Mouse (Mus musculus) MEL (cell line): ENCODE measurements around the gene Golga1. TPM values are rescaled to one million over a fixed set of nuclear protein-coding genes. Genes with fewer than 3 reads are reported as not detected.

Experiments
- DNase-seq: peaks from one replicate; pipeline ENCODE4 v3.0.0; 2011; ENCODE audit warnings: low read depth, low spot score
- H3K27ac ChIP-seq: 2 replicates; pipeline ENCODE4 v1.5.1; 2012; ENCODE audit warnings: low read depth, mild to moderate bottlenecking, control low read depth, low read length, moderate library complexity; ENCODE audit not compliant: control insufficient read depth
- H3K27me3 ChIP-seq, 2 experiments: fragments of 150-350 bp in 1 of 2; sonication (generic) in 1 of 2; 2 replicates each; pipeline ENCODE4 v1.6.1; 2012; ENCODE audit warnings: low read length in 2 of 2, mild to moderate bottlenecking in 2 of 2, improper control_type of control experiment in 1 of 2, moderate library complexity in 1 of 2; ENCODE audit not compliant: insufficient read depth in 2 of 2, control insufficient read depth in 1 of 2
- H3K36me3 ChIP-seq, 2 experiments: 2 replicates each; pipeline ENCODE4 v1.6.1; 2012 to 2014; ENCODE audit warnings: low read length in 2 of 2, improper control_type of control experiment in 1 of 2, inconsistent platforms in 1 of 2, mild to moderate bottlenecking in 1 of 2; ENCODE audit not compliant: insufficient read depth in 2 of 2, control insufficient read depth in 1 of 2
- H3K4me1 ChIP-seq, 2 experiments: fragments of 150-350 bp in 1 of 2; sonication (generic) in 1 of 2; 2 replicates each; pipeline ENCODE4 v1.6.1; 2012; ENCODE audit warnings: low read length in 2 of 2, improper control_type of control experiment in 1 of 2, mild to moderate bottlenecking in 1 of 2; ENCODE audit not compliant: insufficient read depth in 2 of 2, control insufficient read depth in 1 of 2
- H3K4me3 ChIP-seq, 2 experiments: fragments of 150-350 bp in 1 of 2; sonication (generic) in 1 of 2; 2 replicates each; pipeline ENCODE4 v1.5.1; 2012; ENCODE audit warnings: low read depth in 2 of 2, low read length in 2 of 2, mild to moderate bottlenecking in 2 of 2, moderate library complexity in 2 of 2, control low read depth in 1 of 2, improper control_type of control experiment in 1 of 2; ENCODE audit not compliant: control insufficient read depth in 1 of 2, insufficient read depth in 1 of 2
- H3K79me2 ChIP-seq: 2 replicates; pipeline ENCODE4 v1.6.1; 2012; ENCODE audit warnings: mild to moderate bottlenecking, low read length, moderate library complexity; ENCODE audit not compliant: control insufficient read depth, poor library complexity, insufficient read depth
- H3K9ac ChIP-seq: 2 replicates; pipeline ENCODE4 v1.6.1; 2012; ENCODE audit warnings: low read depth, mild to moderate bottlenecking, control low read depth, low read length, moderate library complexity; ENCODE audit not compliant: control insufficient read depth, poor library complexity, severe bottlenecking
- H3K9me3 ChIP-seq: fragments of 150-350 bp; sonication (generic); replicated peaks from 2 replicates; pipeline ENCODE4 v1.6.1; 2012; ENCODE audit warnings: mild to moderate bottlenecking, low read length, improper control_type of control experiment, moderate library complexity; ENCODE audit not compliant: insufficient read depth
- BHLHE40 ChIP-seq: IDR thresholded peaks from 2 replicates; pipeline ENCODE4 v1.6.1; 2012; ENCODE audit warnings: low read depth, mild to moderate bottlenecking, inconsistent platforms, low read length, improper control_type of control experiment, borderline replicate concordance
- CHD1 ChIP-seq: IDR thresholded peaks from 2 replicates; pipeline ENCODE4 v1.6.1; 2012; ENCODE audit warnings: low read depth, mild to moderate bottlenecking, inconsistent platforms, low read length, improper control_type of control experiment
- CTCF ChIP-seq, 3 experiments: IDR thresholded peaks in 2 of 3; conservative IDR thresholded peaks in 1 of 3; 2 replicates each; pipeline ENCODE4 v1.5.1; 2011 to 2012; ENCODE audit warnings: low read length in 3 of 3, low read depth in 2 of 3, mild to moderate bottlenecking in 2 of 3, improper control_type of control experiment in 1 of 3, inconsistent platforms in 1 of 3, mixed read lengths in 1 of 3, moderate library complexity in 1 of 3; ENCODE audit not compliant: control insufficient read depth in 1 of 3, insufficient read depth in 1 of 3, poor library complexity in 1 of 3, severe bottlenecking in 1 of 3
- E2F4 ChIP-seq: IDR thresholded peaks from 2 replicates; pipeline ENCODE4 v1.6.1; 2011; ENCODE audit warnings: low read depth, low read length, improper control_type of control experiment, borderline replicate concordance
- ETS1 ChIP-seq: IDR thresholded peaks from 2 replicates; pipeline ENCODE4 v1.6.1; 2012; ENCODE audit warnings: low read depth, mild to moderate bottlenecking, inconsistent platforms, low read length, improper control_type of control experiment, moderate library complexity
- GATA1 ChIP-seq: IDR thresholded peaks from 2 replicates; pipeline ENCODE4 v1.6.1; 2011; ENCODE audit warnings: low read depth, low read length, improper control_type of control experiment
- HCFC1 ChIP-seq: IDR thresholded peaks from 2 replicates; pipeline ENCODE4 v1.6.1; 2012; ENCODE audit warnings: low read depth, mild to moderate bottlenecking, inconsistent platforms, low read length, improper control_type of control experiment, moderate library complexity
- JUND ChIP-seq: IDR thresholded peaks from 2 replicates; pipeline ENCODE4 v1.6.1; 2011; ENCODE audit warnings: low read depth, mild to moderate bottlenecking, improper control_type of control experiment, low read length
- KAT2A ChIP-seq: conservative IDR thresholded peaks from 2 replicates; pipeline ENCODE4 v1.6.1; 2012; ENCODE audit warnings: low read depth, low read length, improper control_type of control experiment, inconsistent platforms
- MAFK ChIP-seq: IDR thresholded peaks from 2 replicates; pipeline ENCODE4 v1.6.1; 2011; ENCODE audit warnings: low read depth, mild to moderate bottlenecking, low read length, improper control_type of control experiment, borderline replicate concordance
- MAZ ChIP-seq: IDR thresholded peaks from 2 replicates; pipeline ENCODE4 v1.6.1; 2012; ENCODE audit warnings: low read depth, mild to moderate bottlenecking, inconsistent platforms, low read length, improper control_type of control experiment
- MEF2A ChIP-seq: IDR thresholded peaks from 2 replicates; pipeline ENCODE4 v1.6.1; 2014; ENCODE audit warnings: low read depth, mild to moderate bottlenecking, inconsistent platforms, low read length, improper control_type of control experiment; ENCODE audit not compliant: poor library complexity, insufficient replicate concordance, severe bottlenecking; ENCODE audit errors: extremely low read depth
- MYB ChIP-seq: IDR thresholded peaks from 2 replicates; pipeline ENCODE4 v1.6.1; 2011; ENCODE audit warnings: mild to moderate bottlenecking, low read depth, low read length, improper control_type of control experiment
- NELFE ChIP-seq: IDR thresholded peaks from 2 replicates; pipeline ENCODE4 v1.6.1; 2011; ENCODE audit warnings: low read depth, low read length, improper control_type of control experiment
- RAD21 ChIP-seq: IDR thresholded peaks from 2 replicates; pipeline ENCODE4 v1.6.1; 2011; ENCODE audit warnings: mild to moderate bottlenecking, low read depth, low read length, improper control_type of control experiment
- RCOR1 ChIP-seq: IDR thresholded peaks from 2 replicates; pipeline ENCODE4 v1.6.1; 2012; ENCODE audit warnings: low read depth, mild to moderate bottlenecking, inconsistent platforms, low read length, improper control_type of control experiment
- SIN3A ChIP-seq: IDR thresholded peaks from 2 replicates; pipeline ENCODE4 v1.6.1; 2012; ENCODE audit warnings: low read length, improper control_type of control experiment, inconsistent platforms
- SMC3 ChIP-seq: IDR thresholded peaks from 2 replicates; pipeline ENCODE4 v1.6.1; 2011; ENCODE audit warnings: low read depth, low read length, improper control_type of control experiment
- TAL1 ChIP-seq: IDR thresholded peaks from 2 replicates; pipeline ENCODE4 v1.6.1; 2012; ENCODE audit warnings: mild to moderate bottlenecking, inconsistent platforms, low read length, moderate library complexity, mixed read lengths
- TBP ChIP-seq: IDR thresholded peaks from 2 replicates; pipeline ENCODE4 v1.8.0; 2011; ENCODE audit warnings: low read depth, low read length, improper control_type of control experiment
- TCF12 ChIP-seq: IDR thresholded peaks from 2 replicates; pipeline ENCODE4 v1.6.1; 2014; ENCODE audit warnings: low read depth, mild to moderate bottlenecking, inconsistent platforms, low read length, improper control_type of control experiment, moderate library complexity
- UBTF ChIP-seq: IDR thresholded peaks from 2 replicates; pipeline ENCODE4 v1.6.1; 2012; ENCODE audit warnings: low read depth, mild to moderate bottlenecking, inconsistent platforms, low read length, improper control_type of control experiment, moderate library complexity, borderline replicate concordance; ENCODE audit not compliant: insufficient read depth
- USF1 ChIP-seq: IDR thresholded peaks from 2 replicates; pipeline ENCODE4 v1.6.1; 2014; ENCODE audit warnings: low read depth, mild to moderate bottlenecking, inconsistent platforms, low read length, improper control_type of control experiment, moderate library complexity
- ZC3H11A ChIP-seq: IDR thresholded peaks from 2 replicates; pipeline ENCODE4 v1.6.1; 2012; ENCODE audit warnings: low read depth, mild to moderate bottlenecking, inconsistent platforms, low read length, improper control_type of control experiment
- ZKSCAN1 ChIP-seq: IDR thresholded peaks from 2 replicates; pipeline ENCODE4 v1.6.1; 2012; ENCODE audit warnings: low read depth, mild to moderate bottlenecking, inconsistent platforms, low read length, improper control_type of control experiment, moderate library complexity
- ZMIZ1 ChIP-seq: IDR thresholded peaks from 2 replicates; pipeline ENCODE4 v1.6.1; 2012; ENCODE audit warnings: low read depth, mild to moderate bottlenecking, inconsistent platforms, low read length, improper control_type of control experiment, moderate library complexity
- polyA plus RNA-seq, 2 experiments: library from polyadenylated mRNA; stranded (reverse) in 1 of 2; unstranded in 1 of 2; fragments of >175 nt in 1 of 2; fragments of >200 nt in 1 of 2; gene quantifications; 2 replicates each; pipeline versions ENCODE4 v1.2.1 to v1.2.4; 2012; ENCODE audit warnings: low replicate concordance in 2 of 2, low read depth in 1 of 2; ENCODE audit not compliant: insufficient read length in 2 of 2, insufficient read depth in 1 of 2, missing spikeins in 1 of 2
- total RNA-seq: library from RNA; depleted of rRNA; stranded (reverse); fragments of 300-350 nt; gene quantifications from 2 replicates; pipeline ENCODE4 v1.2.3, GENCODE M21; 2012

The Golga1 gene
- total and polyA plus RNA-seq, 3 experiments = 7.3 to 12.9 TPM; not detected in 1

GRCm38 (mm10) chr2:39097993-39098392 lies 32.7 kb upstream of the Golga1 start:
- peak; percentile 72 for DNase-seq
- H3K9me3 ChIP-seq = no peaks in the 10 kb centered on the region
- H3K9ac ChIP-seq = no peak overlapping the region
- no peak for TF ChIP-seq USF1
- no peak for TF ChIP-seq TAL1
- TF ChIP-seq TCF12 = no peak
- TF ChIP-seq NELFE = no peak
- peak; percentile 18 to 73 (median 67); a peak in 4 of 6 replicates for TF ChIP-seq CTCF (IDR thresholded peaks at IDR 0.05 in 2 of 3, conservative IDR thresholded peaks at IDR 0.05 in 1 of 3; ENCODE audit: control insufficient read depth in 1 of 3, insufficient read depth in 1 of 3, low read depth in 2 of 3, low read length in 3 of 3, poor library complexity in 1 of 3, severe bottlenecking in 1 of 3)
- no peak for TF ChIP-seq MYB
- no peak for TF ChIP-seq ZMIZ1
- TF ChIP-seq SMC3 = peak; percentile 63
- TF ChIP-seq UBTF = no peak
- TF ChIP-seq MEF2A = no peak
- no peak for TF ChIP-seq MAZ
- TF ChIP-seq E2F4 = no peak
- TF ChIP-seq ZC3H11A = peak; percentile 63
- TF ChIP-seq KAT2A = no peak
- TF ChIP-seq GATA1 = no peak
- TF ChIP-seq HCFC1 = no peak
- TF ChIP-seq ZKSCAN1 = no peak
- no peak for TF ChIP-seq CHD1
- TF ChIP-seq ETS1 = no peak
- peak; percentile 65 for TF ChIP-seq RAD21
- no peak for TF ChIP-seq JUND
- no peak for TF ChIP-seq TBP
- no peak for TF ChIP-seq SIN3A
- TF ChIP-seq BHLHE40 = no peak
- no peaks in the 10 kb centered on the region for H3K27me3 ChIP-seq
- no peaks in the 10 kb centered on the region; a peak in 1 of 4 replicates for H3K36me3 ChIP-seq
- no peaks in the 10 kb centered on the region for H3K79me2 ChIP-seq
- no peak overlapping the region for H3K27ac ChIP-seq
- no peaks in the 10 kb centered on the region for H3K4me1 ChIP-seq
- no peak overlapping the region for H3K4me3 ChIP-seq

GRCm38 (mm10) chr2:39091966-39092365 lies 26.6 kb upstream of the Golga1 start:
- Histone ChIP-seq H3K27me3 (no peaks in the 10 kb centered on the region), H3K79me2 (no peaks in the 10 kb centered on the region), H3K4me3 (no peak overlapping the region), H3K27ac (no peak overlapping the region), H3K36me3 (no peaks in the 10 kb centered on the region), H3K9me3 (no peaks in the 10 kb centered on the region), H3K4me1 (no peaks in the 10 kb centered on the region), H3K9ac (no peak overlapping the region)
- TF ChIP-seq BHLHE40 = no peak
- TF ChIP-seq TBP = no peak
- TF ChIP-seq TAL1 = no peak
- no peak for TF ChIP-seq KAT2A
- no peak for TF ChIP-seq MAFK
- no peak for TF ChIP-seq SMC3
- TF ChIP-seq CHD1 = no peak
- TF ChIP-seq RAD21 = no peak
- no peak for TF ChIP-seq RCOR1
- no peak for TF ChIP-seq HCFC1
- DNase-seq = no peak
